Comparison of ENCODE assay signal across 11 mouse cellular contexts in the genomic region with DNA sequence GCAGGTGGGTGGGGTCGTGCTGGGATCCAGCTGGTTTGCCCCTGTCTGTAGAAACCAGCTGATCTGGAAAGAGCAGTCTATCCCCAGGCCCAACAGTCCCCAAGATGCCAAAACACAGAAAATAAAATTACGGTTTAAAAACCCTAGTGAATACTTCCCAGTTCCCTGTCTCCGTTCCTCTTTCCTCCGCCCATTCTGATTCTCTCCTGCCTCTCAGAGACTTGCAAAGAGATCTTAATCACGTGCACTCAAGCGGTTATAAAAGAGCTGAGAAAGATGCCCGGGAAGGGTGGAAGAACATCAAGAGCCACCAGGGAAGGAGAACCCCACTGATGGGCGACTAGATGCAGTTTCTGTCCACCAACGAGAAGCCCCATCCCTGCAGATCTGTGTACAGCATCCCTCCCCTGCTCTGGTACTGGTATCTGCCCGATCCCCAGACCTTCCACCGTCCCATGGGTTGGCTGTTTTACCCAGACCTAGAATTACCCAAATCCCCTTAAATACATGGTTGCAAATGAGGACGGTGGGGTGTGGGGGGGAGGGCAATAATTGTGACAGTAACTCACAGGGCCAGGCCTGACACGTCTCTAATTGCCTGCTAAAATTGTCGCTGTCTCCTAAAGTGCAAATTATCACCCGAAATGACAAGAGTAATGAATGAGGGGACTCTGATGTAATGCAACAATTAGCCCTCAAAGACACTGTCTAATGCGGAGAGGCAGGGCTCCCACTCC.
DNase-seq lines count a peak whose midpoint lies in the region; ATAC-seq and TF ChIP-seq lines count a peak whose summit lies in the region.
"Had no signal": no experiment of that assay in that cellular context is flagged by ENCODE, and none has a peak within 500 bp of the region (broad histone marks: within the 10 kb centered on the region; RNA-seq: fewer than 3 reads in every experiment).

No protein-coding gene starts in this region.

- TF ChIP-seq POLR2A in brain, embryonic 14.5 days (IDR thresholded peaks at IDR 0.05; ENCODE audit: borderline replicate concordance, extremely low read depth, insufficient read depth, insufficient read length, poor library complexity, severe bottlenecking): no peak

- H3K36me3 ChIP-seq in forebrain, embryonic 14.5 days (ENCODE audit: control insufficient read depth, insufficient read depth, low read length): no peaks in the 10 kb centered on the region
- H3K36me3 ChIP-seq in neural tube, embryonic 14.5 days (ENCODE audit: control insufficient read depth, insufficient read depth, low read length): no peaks in the 10 kb centered on the region
- no peaks in the 10 kb centered on the region for H3K36me3 ChIP-seq in limb, embryonic 10.5 days
- H3K36me3 ChIP-seq: liver, embryonic 15.5 days had no signal

- no peak for TF ChIP-seq CTCF in brain, embryonic 14.5 days (IDR thresholded peaks at IDR 0.05; ENCODE audit: borderline replicate concordance, extremely low read depth, insufficient read depth, insufficient read length)

- H3K4me1 ChIP-seq in forebrain, embryonic 14.5 days (ENCODE audit: control insufficient read depth, insufficient read depth, low read length): peaks cover 20% of the 10 kb centered on the region
- H3K4me1 ChIP-seq in neural tube, embryonic 14.5 days (ENCODE audit: control insufficient read depth, insufficient read depth, low read length): peaks cover 9% of the 10 kb centered on the region; the same call in 1 of the 2 replicates
- H3K4me1 ChIP-seq in limb, embryonic 10.5 days: no peaks in the 10 kb centered on the region
- H3K4me1 ChIP-seq: liver, embryonic 15.5 days had no signal

- peak overlapping the region; percentile 32; the same call in 1 of the 2 replicates for H3K9ac ChIP-seq in forebrain, embryonic 14.5 days (ENCODE audit: low read length)
- no peak overlapping the region for H3K9ac ChIP-seq in neural tube, embryonic 14.5 days (replicated peaks; ENCODE audit: low read depth, low read length)
- H3K9ac ChIP-seq: liver, embryonic 15.5 days had no signal

- H3K9me3 ChIP-seq in forebrain, embryonic 14.5 days (replicated peaks; ENCODE audit: control insufficient read depth, low read length): no peaks in the 10 kb centered on the region
- H3K9me3 ChIP-seq in neural tube, embryonic 14.5 days (ENCODE audit: control insufficient read depth, low read length): no peaks in the 10 kb centered on the region
- no peaks in the 10 kb centered on the region for H3K9me3 ChIP-seq in limb, embryonic 10.5 days (replicated peaks)
- H3K9me3 ChIP-seq: liver, embryonic 15.5 days had no signal

- peak overlapping the region; percentile 72 for H3K27ac ChIP-seq in forebrain, embryonic 14.5 days (ENCODE audit: low read depth, low read length)
- no peak overlapping the region for H3K27ac ChIP-seq in neural tube, embryonic 14.5 days (ENCODE audit: low read depth, low read length)
- H3K27ac ChIP-seq in limb, embryonic 10.5 days: no peak overlapping the region
- H3K27ac ChIP-seq: liver, embryonic 15.5 days; macrophage had no signal

- ATAC-seq in forebrain, embryonic 14.5 days: peak; percentile 84
- ATAC-seq in neural tube, embryonic 14.5 days (ENCODE audit: low read depth): peak; percentile 54; the same call in 1 of the 2 replicates

- WGBS in forebrain, embryonic 14.5 days: 5% methylated on average over 16 of the region's 16 CpGs
- 27% methylated on average over 16 of the region's 16 CpGs for WGBS in neural tube, embryonic 14.5 days
- WGBS in limb, embryonic 10.5 days: 27% methylated on average over 16 of the region's 16 CpGs

- intact Hi-C loops in left cerebral cortex, postnatal 14 days (cut with DNase I): no loop called here

- H3K4me3 ChIP-seq in forebrain, embryonic 14.5 days (ENCODE audit: low read depth, low read length): no peak overlapping the region
- H3K4me3 ChIP-seq in neural tube, embryonic 14.5 days (ENCODE audit: low read depth, low read length): no peak overlapping the region
- H3K4me3 ChIP-seq in limb, embryonic 10.5 days: no peak overlapping the region
- H3K4me3 ChIP-seq: liver, embryonic 15.5 days had no signal

- H3K4me2 ChIP-seq in forebrain, embryonic 14.5 days (ENCODE audit: low read length): peak overlapping the region; percentile 18; the same call in 1 of the 2 replicates
- no peak overlapping the region for H3K4me2 ChIP-seq in neural tube, embryonic 14.5 days (ENCODE audit: low read depth, low read length)
- H3K4me2 ChIP-seq: heart, embryonic 11.5 days; liver, embryonic 15.5 days had no signal

- DNase-seq in left cerebral cortex, postnatal 14 days (ENCODE audit: low spot score in 2 of 2): peak; percentile 40 to 54
- no peak for DNase-seq in left cerebral cortex, adult 11 months (ENCODE audit: low spot score)
- peak; percentile 94 for DNase-seq in brain, embryonic 14.5 days (ENCODE audit: low read depth)
- peak; percentile 87 for DNase-seq in forebrain, embryonic 14.5 days (ENCODE audit: low spot score)
- no peak for DNase-seq in thymus, adult 18-20 months
- no peak for DNase-seq in limb, embryonic 10.5 days (ENCODE audit: low spot score)
- DNase-seq: cerebellum, postnatal 36 days had no signal

- H3K27me3 ChIP-seq in forebrain, embryonic 14.5 days (replicated peaks; ENCODE audit: control insufficient read depth, insufficient read depth, low read length): no peaks in the 10 kb centered on the region
- no peaks in the 10 kb centered on the region for H3K27me3 ChIP-seq in neural tube, embryonic 14.5 days (ENCODE audit: control insufficient read depth, insufficient read depth, low read length)
- peaks cover 92% of the 10 kb centered on the region for H3K27me3 ChIP-seq in limb, embryonic 10.5 days (ENCODE audit: low read depth, poor library complexity, severe bottlenecking)
- H3K27me3 ChIP-seq: liver, embryonic 15.5 days had no signal

Comparison
In these comparisons a context has a peak if more than half of its experiments do, and no peak if none do; other contexts are left out.
1. DNase-seq: peak in left cerebral cortex, postnatal 14 days (2 of 2), brain, embryonic 14.5 days (single experiment) and forebrain, embryonic 14.5 days (single experiment); none in left cerebral cortex, adult 11 months (single experiment), thymus, adult 18-20 months (0 of 2) and limb, embryonic 10.5 days (single experiment).